Comparison of ENCODE assay signal across 29 mouse cellular contexts in genomic region chr11:51944239-51944638, GRCm38 (mm10).
"Had no signal": no experiment of that assay in that cellular context is flagged by ENCODE, and none has a peak within 500 bp of the region (broad histone marks: within the 10 kb centered on the region; RNA-seq: fewer than 3 reads in every experiment).

No protein-coding gene starts in this region.

- H3K4me3 ChIP-seq: limb, embryonic 10.5 days; limb, embryonic 12.5 days; limb, embryonic 13.5 days; limb, embryonic 15.5 days; liver, embryonic 12.5 days; liver, embryonic 13.5 days; liver, embryonic 15.5 days; lung, embryonic 15.5 days; megakaryocyte, embryonic 14.5 days; midbrain, embryonic 10.5 days; midbrain, embryonic 12.5 days; midbrain, embryonic 13.5 days; midbrain, embryonic 15.5 days; myocyte had no signal

- H3K9ac ChIP-seq: limb, embryonic 12.5 days; limb, embryonic 13.5 days; limb, embryonic 15.5 days; liver, embryonic 12.5 days; liver, embryonic 13.5 days; liver, embryonic 14.5 days; liver, embryonic 15.5 days; liver, postnatal 0 days; lung, embryonic 14.5 days; lung, embryonic 15.5 days; midbrain, embryonic 12.5 days; midbrain, embryonic 13.5 days; midbrain, embryonic 15.5 days had no signal

- H3K27ac ChIP-seq: limb, embryonic 10.5 days; limb, embryonic 12.5 days; limb, embryonic 13.5 days; limb, embryonic 15.5 days; liver, embryonic 12.5 days; liver, embryonic 13.5 days; liver, embryonic 14.5 days; liver, embryonic 15.5 days; lung, embryonic 15.5 days; macrophage; midbrain, embryonic 10.5 days; midbrain, embryonic 13.5 days; midbrain, embryonic 15.5 days had no signal

- H3K36me3 ChIP-seq: limb, embryonic 10.5 days; limb, embryonic 12.5 days; limb, embryonic 13.5 days; limb, embryonic 15.5 days; liver, embryonic 12.5 days; liver, embryonic 13.5 days; liver, embryonic 15.5 days; lung, embryonic 15.5 days; midbrain, embryonic 10.5 days; midbrain, embryonic 12.5 days; midbrain, embryonic 13.5 days; midbrain, embryonic 15.5 days had no signal

- H3K27me3 ChIP-seq: limb, embryonic 13.5 days; limb, embryonic 15.5 days; liver, embryonic 15.5 days; lung, embryonic 15.5 days; midbrain, embryonic 12.5 days; midbrain, embryonic 13.5 days; midbrain, embryonic 15.5 days had no signal

- H3K4me2 ChIP-seq: limb, embryonic 12.5 days; limb, embryonic 13.5 days; limb, embryonic 15.5 days; liver, embryonic 11.5 days; liver, embryonic 12.5 days; liver, embryonic 13.5 days; liver, embryonic 15.5 days; lung, embryonic 14.5 days; lung, embryonic 15.5 days; midbrain, embryonic 11.5 days; midbrain, embryonic 12.5 days; midbrain, embryonic 13.5 days; midbrain, embryonic 15.5 days had no signal

- DNase-seq: left cerebral cortex, postnatal 4 days; liver; liver, embryonic 13.5 days; liver, postnatal 0 days; lung, adult 18-20 months; lung, adult 2 months; lung, embryonic 14.5 days; lung, postnatal 10 days; lung, postnatal 14 days; lung, postnatal 36 days; lung, postnatal 4 days; midbrain, embryonic 14.5 days had no signal

- H3K9me3 ChIP-seq: limb, embryonic 10.5 days; limb, embryonic 12.5 days; limb, embryonic 13.5 days; limb, embryonic 15.5 days; liver, embryonic 12.5 days; liver, embryonic 13.5 days; liver, embryonic 15.5 days; lung, embryonic 15.5 days; midbrain, embryonic 10.5 days; midbrain, embryonic 12.5 days; midbrain, embryonic 13.5 days; midbrain, embryonic 15.5 days had no signal
